Mouse (Mus musculus) urinary bladder, postnatal 14 days (tissue): ENCODE data around the gene Cntrob.

Experiments used
- DNase-seq: peaks from one replicate; pipeline ENCODE4 v3.0.0; 2021; ENCODE audit warnings: low spot score

Cntrob gene

GRCm38 (mm10) chr11:69323667-69324111 lies at the start of gene Cntrob, which contains the start of gene Trappc1:
TSS of gene Cntrob (minus strand) at chr11:69323775.
TSS of gene Trappc1 (plus strand) at chr11:69323980.
- DNase-seq, result peak; percentile 99

GRCm38 (mm10) chr11:69372780-69373170 lies 49.2 kb upstream of the Cntrob start:
- no peak for DNase-seq

- no peak for DNase-seq
These were observed 48.6 kb upstream of the Cntrob start for GRCm38 (mm10) chr11:69372056-69372779.

- DNase-seq, result no peak
These were observed 48.0 kb upstream of the Cntrob start for GRCm38 (mm10) chr11:69371601-69372000.

- DNase-seq, result no peak
These were observed 47.2 kb upstream of the Cntrob start for GRCm38 (mm10) chr11:69370817-69371215.

GRCm38 (mm10) chr11:69369990-69370816 lies 46.6 kb upstream of the Cntrob start:
- no peak for DNase-seq

GRCm38 (mm10) chr11:69369215-69369989 lies 45.8 kb upstream of the Cntrob start, which contains the start of gene Chd3:
TSS of gene Chd3 (minus strand) at chr11:69369406.
- DNase-seq, result peak; percentile 34

GRCm38 (mm10) chr11:69368356-69369214 lies 45.0 kb upstream of the Cntrob start:
- DNase-seq, result peak; percentile 32

GRCm38 (mm10) chr11:69367616-69368355 lies 44.2 kb upstream of the Cntrob start:
- no peak for DNase-seq

- peak; percentile 35 for DNase-seq
These were observed 43.5 kb upstream of the Cntrob start for GRCm38 (mm10) chr11:69366855-69367615.

GRCm38 (mm10) chr11:69366157-69366854 lies 42.7 kb upstream of the Cntrob start:
- peak; percentile 99 for DNase-seq

GRCm38 (mm10) chr11:69365722-69366121 lies 42.1 kb upstream of the Cntrob start:
- peak; percentile 71 for DNase-seq

- DNase-seq, result peak; percentile 95
These were observed 41.3 kb upstream of the Cntrob start for GRCm38 (mm10) chr11:69364910-69365309.

GRCm38 (mm10) chr11:69364376-69364775 lies 40.8 kb upstream of the Cntrob start:
- DNase-seq, result no peak

GRCm38 (mm10) chr11:69362479-69362878 lies 38.9 kb upstream of the Cntrob start:
- no peak for DNase-seq

- DNase-seq, result no peak
These were observed 38.4 kb upstream of the Cntrob start for GRCm38 (mm10) chr11:69362021-69362420.

GRCm38 (mm10) chr11:69357690-69358089 lies 34.1 kb upstream of the Cntrob start:
- no peak for DNase-seq

GRCm38 (mm10) chr11:69356544-69356943 lies 33.0 kb upstream of the Cntrob start:
- no peak for DNase-seq

GRCm38 (mm10) chr11:69346441-69346840 lies 22.9 kb upstream of the Cntrob start:
- no peak for DNase-seq
